Mouse (Mus musculus): Measurements from ENCODE around the gene Acap1. TPM values are rescaled to one million over a fixed set of nuclear protein-coding genes. Genes with fewer than 3 reads are reported as not detected.

The Acap1 gene
- total RNA-seq, 1 experiment from 2014 or later: 136 TPM

DNA sequence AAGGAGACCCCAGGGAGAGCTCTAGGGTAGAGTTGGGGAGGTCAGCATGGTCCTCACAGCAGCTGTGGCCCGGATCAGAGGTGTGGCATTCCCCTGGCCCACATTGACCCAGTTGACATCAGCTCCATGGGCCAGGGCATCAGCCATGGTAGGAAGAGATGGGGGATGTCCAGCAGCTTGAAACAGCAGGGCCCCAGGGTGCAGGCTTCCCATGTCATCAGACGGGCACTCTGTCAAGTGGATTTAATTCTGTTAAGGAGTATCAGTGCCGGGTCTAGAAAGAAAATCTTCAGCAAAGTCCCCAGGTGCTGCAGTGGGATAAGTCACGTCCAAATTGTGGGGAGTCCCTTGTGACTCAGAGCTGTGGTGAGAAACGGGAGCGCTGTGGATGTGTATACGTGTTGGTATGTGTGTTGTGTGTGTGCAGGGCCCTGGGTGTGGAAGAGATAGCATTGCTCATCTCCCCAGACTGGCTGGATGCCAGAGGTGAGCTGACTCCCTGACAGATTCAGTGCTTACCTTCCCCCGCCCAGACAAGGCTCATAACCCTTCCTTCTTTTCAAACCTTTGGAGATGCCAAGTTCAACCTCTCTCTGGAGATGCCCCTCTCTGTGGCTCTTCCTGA, 11.7 kb downstream of the Acap1 start:
- ATAC-seq (replicated peaks in 1 of 2; ENCODE audit: insufficient read depth in 1 of 2, low FRiP score in 2 of 2, low TSS enrichment in 1 of 2, low read depth in 1 of 2, poor library complexity in 2 of 2, severe bottlenecking in 2 of 2): no peak

DNA sequence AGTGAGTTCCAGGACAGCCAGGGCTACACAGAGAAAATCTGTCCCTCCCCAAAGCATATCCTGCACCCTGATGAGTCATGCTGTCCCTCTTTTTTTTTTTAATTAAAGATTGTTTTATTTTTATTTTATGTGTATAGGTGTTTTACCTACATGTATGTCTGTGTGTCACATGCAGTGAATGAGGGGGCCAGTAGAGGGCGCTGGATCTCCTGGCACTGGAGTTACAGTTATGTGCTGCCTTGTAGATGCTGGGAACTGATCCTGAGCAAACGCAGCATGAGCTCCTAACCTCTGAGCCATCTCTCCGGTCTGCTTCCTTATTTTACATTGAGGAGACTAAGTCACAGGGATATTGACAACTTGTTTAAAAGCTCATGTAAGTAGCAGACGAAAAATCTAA, 12.3 kb downstream of the Acap1 start:
- no peak for ATAC-seq (replicated peaks in 1 of 2; ENCODE audit: insufficient read depth in 1 of 2, low FRiP score in 2 of 2, low TSS enrichment in 1 of 2, low read depth in 1 of 2, poor library complexity in 2 of 2, severe bottlenecking in 2 of 2)

DNA sequence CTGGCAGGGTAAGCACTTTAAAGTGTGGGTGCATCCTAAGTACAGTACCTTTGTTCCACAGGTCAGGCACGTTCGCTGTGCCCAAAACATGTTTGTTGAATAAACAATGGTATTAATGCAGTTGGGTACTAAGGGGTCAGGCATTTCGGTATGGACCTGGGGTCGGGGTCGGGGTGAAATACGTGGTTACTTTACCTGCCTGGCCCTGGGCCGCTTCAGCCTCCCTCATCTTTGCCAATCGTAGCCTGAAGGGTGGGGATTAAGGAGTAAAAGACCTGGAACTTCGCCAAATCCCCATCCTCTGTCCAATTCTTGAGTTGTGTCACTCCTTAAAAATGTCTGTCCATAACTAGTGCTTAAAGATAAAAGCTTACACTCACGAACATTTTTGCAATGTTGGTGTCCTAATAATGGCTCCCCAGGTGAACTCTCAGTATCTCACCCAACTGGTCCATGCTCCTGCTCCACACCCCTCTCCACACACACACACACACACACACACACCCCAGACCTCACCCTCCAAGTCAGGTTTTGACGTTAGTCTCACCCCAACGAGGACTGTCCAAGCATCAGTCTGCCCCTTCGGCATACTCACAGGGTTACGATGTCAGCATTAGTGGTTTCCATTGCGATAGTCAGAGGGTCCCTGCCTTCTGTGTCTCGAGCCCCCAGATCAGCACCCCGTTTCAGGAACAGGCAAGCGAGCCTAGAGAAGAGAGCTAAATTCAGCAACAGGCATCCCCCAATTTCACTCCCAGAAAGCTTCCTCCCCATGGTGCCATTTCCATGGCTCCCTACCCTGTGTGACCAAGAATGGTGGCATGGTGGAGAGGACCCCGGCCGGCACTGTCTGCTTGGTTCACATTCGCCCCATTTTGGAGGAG, 13.3 kb downstream of the Acap1 start:
- no peak for ATAC-seq (replicated peaks in 1 of 2; ENCODE audit: insufficient read depth in 1 of 2, low FRiP score in 2 of 2, low TSS enrichment in 1 of 2, low read depth in 1 of 2, poor library complexity in 2 of 2, severe bottlenecking in 2 of 2)

DNA sequence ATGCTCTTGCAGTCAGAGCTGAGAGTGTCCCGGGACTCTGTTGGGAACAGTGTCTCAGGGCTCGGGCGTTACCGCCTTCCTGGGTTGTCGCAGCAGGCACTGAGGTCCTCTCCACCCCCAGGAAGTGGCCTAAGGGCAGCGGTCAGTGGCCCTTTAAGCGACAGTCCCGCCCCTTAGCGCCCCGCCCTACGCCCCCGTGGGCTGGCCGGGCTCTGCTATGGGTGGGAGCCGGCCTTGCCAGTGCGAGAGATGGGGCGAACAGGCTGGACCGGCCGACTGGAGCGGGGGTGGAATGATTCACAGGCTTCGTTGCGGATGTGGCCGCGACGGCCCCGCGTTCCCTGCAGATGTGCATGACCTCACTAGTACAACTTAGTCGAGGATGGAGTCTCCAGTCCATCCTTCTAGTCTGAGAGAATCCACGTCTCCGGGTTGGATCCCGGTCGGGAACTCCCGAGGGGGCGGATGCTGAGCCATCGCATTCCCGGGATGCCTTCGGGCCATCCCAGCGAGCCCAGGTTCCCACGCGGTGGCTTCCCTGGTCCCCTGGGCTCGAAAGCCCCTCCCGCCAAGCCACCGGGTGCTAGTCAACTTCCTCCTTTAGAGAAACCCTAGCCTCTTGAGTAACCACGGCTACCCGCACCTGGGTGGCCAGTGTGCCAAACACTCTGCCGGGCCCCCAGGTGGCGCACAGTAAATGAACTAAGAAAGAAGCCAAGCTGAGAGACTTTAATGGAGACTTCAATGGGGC, 14.3 kb downstream of the Acap1 start, which contains the start of gene Kctd11:
Kctd11 (minus strand) TSS at position 554 of the 751 bp plus-strand sequence.
- ATAC-seq (replicated peaks in 1 of 2; ENCODE audit: insufficient read depth in 1 of 2, low FRiP score in 2 of 2, low TSS enrichment in 1 of 2, low read depth in 1 of 2, poor library complexity in 2 of 2, severe bottlenecking in 2 of 2): peak; percentile 74 to 81

DNA sequence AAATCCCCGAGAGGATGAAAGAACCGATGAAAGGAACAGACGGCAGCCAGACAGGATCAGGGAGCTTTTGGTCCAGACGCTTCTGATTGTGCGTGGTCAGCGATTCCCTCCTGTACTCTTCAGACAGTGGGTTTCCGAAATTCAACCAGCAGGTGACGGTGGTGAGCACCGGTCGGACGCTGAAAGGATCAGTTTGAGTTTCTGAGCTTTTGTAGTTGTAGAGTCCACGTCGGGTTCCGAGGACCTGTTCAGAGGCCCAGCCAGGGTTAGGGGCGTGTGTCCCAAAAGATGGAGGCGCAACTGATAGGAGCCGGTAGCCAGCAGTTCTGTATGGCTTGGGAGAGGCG, 14.9 kb downstream of the Acap1 start:
- ATAC-seq (replicated peaks in 1 of 2; ENCODE audit: insufficient read depth in 1 of 2, low FRiP score in 2 of 2, low TSS enrichment in 1 of 2, low read depth in 1 of 2, poor library complexity in 2 of 2, severe bottlenecking in 2 of 2): peak; percentile 24 to 41; a peak in 2 of 4 replicates

DNA sequence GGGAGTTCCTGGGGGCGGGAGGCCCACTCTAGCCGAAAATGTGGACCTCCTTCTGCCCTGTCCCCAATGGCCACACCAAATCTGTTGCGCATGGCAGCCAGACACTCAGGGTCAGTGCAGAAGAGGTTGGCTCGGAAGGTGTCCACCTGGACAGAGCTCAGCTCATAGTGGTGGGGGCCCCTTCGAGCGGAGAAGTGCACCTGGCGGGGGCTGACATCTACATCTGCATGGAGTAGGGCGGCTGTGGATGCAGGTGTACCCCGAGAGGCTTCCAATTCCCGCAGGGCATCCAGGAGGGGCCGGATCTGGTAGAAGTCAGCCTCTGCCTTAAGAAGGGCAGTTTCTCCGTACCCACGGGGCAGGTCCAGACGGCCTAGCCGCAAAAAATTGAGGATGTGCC, 15.6 kb downstream of the Acap1 start:
- ATAC-seq (replicated peaks in 1 of 2; ENCODE audit: insufficient read depth in 1 of 2, low FRiP score in 2 of 2, low TSS enrichment in 1 of 2, low read depth in 1 of 2, poor library complexity in 2 of 2, severe bottlenecking in 2 of 2): no peak

DNA sequence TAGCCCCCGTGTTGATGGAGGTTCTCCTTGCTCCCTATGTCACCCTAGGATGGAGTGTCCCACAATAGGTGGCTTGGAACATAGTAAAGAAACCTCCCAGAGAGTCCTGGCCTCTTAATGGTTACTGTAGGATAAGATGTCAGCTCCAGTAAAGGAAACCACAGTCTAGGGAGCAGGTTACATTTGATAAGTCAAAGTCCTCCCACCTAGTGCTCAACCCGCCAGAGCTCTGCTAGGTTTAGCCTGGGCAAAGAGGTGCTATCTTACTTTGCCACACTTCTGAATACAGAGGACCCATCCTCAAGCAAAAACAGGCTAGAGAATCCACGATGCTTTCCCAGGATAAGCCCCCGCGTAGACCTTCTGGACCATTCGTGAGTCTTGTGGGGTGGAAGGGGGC, 16.4 kb downstream of the Acap1 start:
- no peak for ATAC-seq (replicated peaks in 1 of 2; ENCODE audit: insufficient read depth in 1 of 2, low FRiP score in 2 of 2, low TSS enrichment in 1 of 2, low read depth in 1 of 2, poor library complexity in 2 of 2, severe bottlenecking in 2 of 2)

DNA sequence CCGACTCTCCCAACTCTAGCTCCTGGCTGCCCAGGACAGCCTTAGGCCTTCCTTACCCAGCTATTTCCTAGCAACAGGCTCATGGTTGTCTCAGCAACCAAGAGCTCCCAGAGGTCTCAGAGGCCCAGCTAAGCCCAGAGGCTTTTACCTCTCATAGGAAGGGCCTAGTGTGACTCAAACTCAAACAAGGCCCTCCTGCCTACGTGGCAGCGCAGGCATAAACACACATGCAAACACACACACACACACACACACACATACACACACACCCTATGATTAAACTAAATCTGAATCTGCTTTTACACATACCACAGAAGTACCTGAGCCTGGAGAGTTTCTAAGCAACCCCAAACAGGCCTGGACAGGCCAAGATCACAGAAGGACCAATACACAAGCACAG, 16.9 kb downstream of the Acap1 start:
- no peak for ATAC-seq (replicated peaks in 1 of 2; ENCODE audit: insufficient read depth in 1 of 2, low FRiP score in 2 of 2, low TSS enrichment in 1 of 2, low read depth in 1 of 2, poor library complexity in 2 of 2, severe bottlenecking in 2 of 2)

DNA sequence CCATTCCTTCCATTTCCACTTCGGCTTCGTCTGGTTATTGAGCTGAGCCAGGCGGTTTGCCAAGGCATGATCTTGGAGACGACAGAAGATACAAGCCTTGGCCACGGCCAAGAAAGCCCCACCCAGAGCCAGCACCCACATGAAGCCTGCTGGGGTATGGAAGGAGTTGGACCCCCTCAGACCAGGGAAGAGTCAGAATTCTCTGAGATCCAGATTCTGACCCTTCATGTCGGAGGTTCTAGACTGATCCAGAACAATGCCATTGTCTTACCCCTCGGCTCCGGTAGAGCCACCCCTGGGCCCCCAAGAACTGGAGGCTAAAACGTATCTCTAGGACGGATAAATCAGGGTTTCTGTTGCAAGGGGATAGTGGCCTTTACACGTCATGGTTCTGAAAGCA, 17.5 kb downstream of the Acap1 start, which contains the start of gene Tmem95:
Tmem95 (minus strand) TSS at position 141 of the 400 bp plus-strand sequence.
- no peak for ATAC-seq (replicated peaks in 1 of 2; ENCODE audit: insufficient read depth in 1 of 2, low FRiP score in 2 of 2, low TSS enrichment in 1 of 2, low read depth in 1 of 2, poor library complexity in 2 of 2, severe bottlenecking in 2 of 2)

DNA sequence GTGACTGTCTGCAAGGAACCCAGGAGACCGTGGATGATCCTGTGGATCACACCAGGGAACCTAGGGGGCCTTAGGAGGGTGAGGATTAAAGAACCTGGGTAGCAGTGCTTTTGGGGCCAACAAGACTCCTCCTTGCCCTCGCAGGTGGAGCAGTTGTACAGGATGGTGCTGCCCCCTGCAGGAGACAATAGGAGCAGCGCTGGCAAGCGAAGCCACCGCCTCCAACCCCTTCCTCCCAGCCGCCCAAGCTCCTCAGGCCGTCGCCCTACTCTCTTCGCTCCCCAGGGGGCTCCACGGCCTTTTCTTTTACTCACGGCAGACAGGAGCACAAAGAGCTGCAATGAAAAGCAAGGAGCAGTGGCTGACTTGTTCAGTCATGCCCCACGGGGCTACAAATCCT, 18.5 kb downstream of the Acap1 start:
- peak; percentile 59 to 80 for ATAC-seq (replicated peaks in 1 of 2; ENCODE audit: insufficient read depth in 1 of 2, low FRiP score in 2 of 2, low TSS enrichment in 1 of 2, low read depth in 1 of 2, poor library complexity in 2 of 2, severe bottlenecking in 2 of 2)

DNA sequence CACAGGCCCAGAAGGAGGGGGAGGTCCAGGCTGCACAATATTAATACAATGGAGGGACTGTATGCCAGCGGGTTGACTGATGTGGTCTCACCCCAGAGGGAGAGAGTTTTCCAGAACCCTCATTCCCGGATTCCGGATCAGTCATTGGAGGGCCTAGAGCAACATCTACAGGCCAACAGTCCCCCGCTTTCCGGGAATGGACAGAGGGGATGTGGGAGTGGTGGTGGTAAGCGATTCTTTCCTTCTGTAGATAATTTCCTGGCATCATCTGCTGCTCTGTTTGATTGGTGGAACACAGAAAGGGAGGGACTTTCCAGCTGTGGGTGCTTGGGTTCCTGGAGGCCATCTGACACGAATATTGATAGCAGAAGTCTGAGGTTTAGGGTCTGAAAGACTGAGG, 19.2 kb downstream of the Acap1 start:
- ATAC-seq (replicated peaks in 1 of 2; ENCODE audit: insufficient read depth in 1 of 2, low FRiP score in 2 of 2, low TSS enrichment in 1 of 2, low read depth in 1 of 2, poor library complexity in 2 of 2, severe bottlenecking in 2 of 2): no peak

DNA sequence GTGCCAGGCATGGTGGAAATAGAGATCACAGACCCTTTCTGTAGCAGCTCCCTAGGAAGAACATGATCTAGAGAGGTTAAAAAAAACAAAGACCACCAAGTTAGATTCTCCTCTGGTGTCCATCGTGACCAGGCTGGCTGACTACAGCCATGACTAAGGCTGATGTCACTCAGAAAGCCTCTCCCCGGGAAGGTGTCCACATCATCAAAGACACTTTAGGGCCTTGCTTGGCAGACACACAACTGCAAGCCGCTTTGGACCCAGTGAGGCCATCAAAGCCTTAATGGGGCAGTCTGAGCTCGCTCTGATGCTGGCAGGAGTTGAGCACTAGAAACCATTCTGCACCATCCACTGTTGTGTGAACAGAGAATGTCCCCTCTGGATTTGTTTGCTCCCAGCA, 22.9 kb downstream of the Acap1 start:
- no peak for ATAC-seq (replicated peaks in 1 of 2; ENCODE audit: insufficient read depth in 1 of 2, low FRiP score in 2 of 2, low TSS enrichment in 1 of 2, low read depth in 1 of 2, poor library complexity in 2 of 2, severe bottlenecking in 2 of 2)

DNA sequence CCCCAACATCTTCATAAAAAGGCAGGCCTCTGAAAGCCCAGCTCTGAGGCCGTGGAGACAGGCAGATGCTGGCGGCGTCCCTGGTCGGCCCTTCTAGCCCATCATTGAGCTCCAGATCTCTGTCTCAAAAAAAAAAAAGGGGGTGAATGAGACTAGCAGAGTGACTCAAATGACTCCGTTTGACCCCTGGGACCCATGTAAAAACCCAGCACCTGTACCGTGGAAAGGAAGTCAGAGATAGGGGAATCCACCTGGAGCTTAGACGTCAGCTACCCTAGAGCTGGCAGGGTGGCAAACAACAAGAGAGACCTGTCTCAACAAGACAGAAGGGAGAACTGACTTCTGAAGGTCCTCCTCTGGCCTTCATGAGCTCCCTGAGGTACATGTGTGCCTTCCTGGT, 23.5 kb downstream of the Acap1 start:
- ATAC-seq (replicated peaks in 1 of 2; ENCODE audit: insufficient read depth in 1 of 2, low FRiP score in 2 of 2, low TSS enrichment in 1 of 2, low read depth in 1 of 2, poor library complexity in 2 of 2, severe bottlenecking in 2 of 2): no peak

DNA sequence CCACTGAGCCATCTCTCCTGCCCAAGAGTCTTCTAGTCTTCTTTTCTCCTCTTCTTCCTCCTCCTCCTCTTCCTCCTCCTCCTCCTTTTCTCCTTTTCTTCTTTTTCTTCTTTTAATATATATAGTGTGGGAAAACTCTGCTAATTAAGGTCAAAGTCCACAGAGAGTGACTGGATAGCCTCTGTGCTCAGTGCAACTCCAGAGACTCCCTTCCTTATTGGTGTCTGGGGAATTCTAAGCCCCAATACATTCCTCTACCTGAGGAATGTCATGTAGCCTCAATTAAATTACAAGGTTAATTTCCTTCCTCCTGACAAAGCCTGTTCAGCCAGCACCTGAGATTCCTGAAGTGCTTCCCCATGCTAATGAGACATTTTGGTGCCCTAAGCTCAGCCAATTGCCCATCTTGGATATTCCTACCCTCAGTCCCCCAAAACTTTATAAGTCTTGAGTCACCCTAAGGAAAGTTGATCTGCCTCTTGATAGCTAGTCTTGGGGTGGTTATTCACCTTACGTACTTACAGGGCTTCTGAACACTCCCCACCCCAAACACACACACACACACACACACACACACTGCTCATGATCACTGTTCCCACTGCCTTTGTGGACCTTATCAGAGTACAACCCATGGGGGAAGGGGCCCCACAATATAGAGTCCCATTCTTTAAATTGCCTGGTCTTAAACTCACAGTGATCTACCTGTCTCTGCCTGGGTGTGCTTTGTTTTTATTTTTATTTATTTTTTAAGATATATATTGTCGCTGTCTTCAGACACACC, 24.9 kb downstream of the Acap1 start:
- ATAC-seq (replicated peaks in 1 of 2; ENCODE audit: insufficient read depth in 1 of 2, low FRiP score in 2 of 2, low TSS enrichment in 1 of 2, low read depth in 1 of 2, poor library complexity in 2 of 2, severe bottlenecking in 2 of 2): no peak; a peak in 1 of 4 replicates

DNA sequence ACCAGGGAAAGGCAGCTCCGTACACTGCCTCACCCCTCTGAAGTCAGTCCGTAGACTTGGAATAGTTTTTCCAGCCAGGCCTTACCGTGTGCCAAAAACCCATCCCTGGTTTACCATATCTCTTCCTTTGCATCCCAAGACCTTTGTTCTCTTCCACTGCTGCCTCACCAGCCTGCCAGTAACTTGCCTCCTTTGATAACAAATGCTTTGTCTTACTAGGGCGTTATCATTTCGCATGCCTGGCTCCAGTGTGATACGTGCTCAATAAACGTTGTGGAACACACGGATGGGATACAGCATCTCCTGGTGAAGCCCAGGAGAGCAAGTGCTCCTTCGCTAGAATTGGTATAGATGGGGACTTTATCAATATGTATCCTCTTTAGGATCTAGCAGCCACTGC, 28.0 kb downstream of the Acap1 start:
- ATAC-seq (replicated peaks in 1 of 2; ENCODE audit: insufficient read depth in 1 of 2, low FRiP score in 2 of 2, low TSS enrichment in 1 of 2, low read depth in 1 of 2, poor library complexity in 2 of 2, severe bottlenecking in 2 of 2): no peak

DNA sequence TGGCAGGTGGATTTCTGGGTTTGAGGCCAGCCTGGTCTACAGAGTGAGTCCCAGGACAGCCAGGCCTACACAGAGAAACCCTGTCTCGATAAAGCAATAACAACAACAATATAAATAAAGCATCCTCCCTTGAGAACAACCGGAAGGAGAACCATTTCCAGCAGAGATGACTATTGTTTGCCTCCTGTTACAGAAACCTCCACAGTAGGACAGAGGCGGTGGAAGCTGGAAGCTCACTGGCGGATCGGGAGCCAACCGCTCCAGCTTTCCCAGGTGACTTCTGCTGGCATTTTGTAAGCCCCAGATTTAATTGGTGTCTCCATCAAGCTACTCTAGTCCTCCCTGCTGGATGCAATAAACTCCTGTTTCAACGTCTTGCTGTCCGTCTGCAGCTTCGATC, 29.8 kb downstream of the Acap1 start:
- ATAC-seq (replicated peaks in 1 of 2; ENCODE audit: insufficient read depth in 1 of 2, low FRiP score in 2 of 2, low TSS enrichment in 1 of 2, low read depth in 1 of 2, poor library complexity in 2 of 2, severe bottlenecking in 2 of 2): no peak

DNA sequence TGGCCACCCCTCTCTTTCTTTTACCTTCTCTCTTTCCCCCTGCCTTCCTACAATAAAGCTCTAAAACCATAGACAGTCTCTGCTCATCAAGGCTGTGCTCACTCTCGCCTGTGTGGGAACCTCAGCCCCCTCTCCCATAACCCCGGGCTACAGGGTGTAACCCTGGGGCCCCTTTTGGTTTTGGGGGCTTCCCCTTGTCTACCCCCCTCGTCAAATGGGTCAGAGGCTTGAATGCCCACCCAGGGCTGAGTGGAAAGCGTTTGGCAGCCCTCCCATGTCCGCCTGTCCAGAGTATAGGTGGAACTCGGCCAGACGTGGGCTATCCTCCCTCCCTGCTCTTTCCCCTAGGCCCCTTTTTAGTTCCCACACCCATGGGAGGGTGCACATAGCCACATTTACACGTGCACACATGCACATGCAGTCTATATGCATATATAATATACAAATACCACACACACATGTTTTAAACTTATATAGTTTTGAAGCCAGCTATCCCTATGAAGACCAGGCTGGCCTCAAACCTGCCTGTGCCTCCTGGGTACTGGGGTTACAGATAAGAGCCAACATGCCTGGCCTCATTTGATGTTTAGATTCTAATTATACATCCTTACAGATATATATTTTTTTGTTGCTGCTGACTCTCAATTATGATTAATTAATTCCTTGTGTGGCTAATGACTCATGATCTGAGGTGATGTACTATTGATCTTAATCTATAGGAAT, 31.0 kb downstream of the Acap1 start:
- no peak for ATAC-seq (replicated peaks in 1 of 2; ENCODE audit: insufficient read depth in 1 of 2, low FRiP score in 2 of 2, low TSS enrichment in 1 of 2, low read depth in 1 of 2, poor library complexity in 2 of 2, severe bottlenecking in 2 of 2)

Data from hematopoietic stem cell, adult 5-6 weeks (primary cell).